Mouse (Mus musculus) heart, postnatal 0 days (tissue): ENCODE results near the gene Prkg1.

ENCODE experiments used
- CTCF ChIP-seq: IDR thresholded peaks from 2 replicates; pipeline ENCODE4 v1.5.1; 2016; ENCODE audit warnings: antibody characterized with exemption, control low read depth, low read depth
- EP300 ChIP-seq: IDR thresholded peaks from 2 replicates; pipeline ENCODE4 v1.6.1; 2016; ENCODE audit warnings: antibody characterized with exemption, low read depth

GRCm38 (mm10) chr19:30552260-30552659 is 1212.6 kb downstream of the Prkg1 start:
- TF ChIP-seq CTCF (no peak), EP300 (no peak)
